Mouse (Mus musculus): ENCODE results near the gene Sec14l3.

The Sec14l3 gene

GRCm38 (mm10) chr11:4060866-4061575, 3.6 kb upstream of the Sec14l3 start:
- DNase-seq, result no peak

GRCm38 (mm10) chr11:4062523-4062922, 2.1 kb upstream of the Sec14l3 start:
- no peak for DNase-seq

- DNase-seq, result no peak
Measured at GRCm38 (mm10) chr11:4062981-4063380, 1.7 kb upstream of the Sec14l3 start.

GRCm38 (mm10) chr11:4069664-4070063, 5.0 kb downstream of the Sec14l3 start:
- DNase-seq, result no peak

DNA sequence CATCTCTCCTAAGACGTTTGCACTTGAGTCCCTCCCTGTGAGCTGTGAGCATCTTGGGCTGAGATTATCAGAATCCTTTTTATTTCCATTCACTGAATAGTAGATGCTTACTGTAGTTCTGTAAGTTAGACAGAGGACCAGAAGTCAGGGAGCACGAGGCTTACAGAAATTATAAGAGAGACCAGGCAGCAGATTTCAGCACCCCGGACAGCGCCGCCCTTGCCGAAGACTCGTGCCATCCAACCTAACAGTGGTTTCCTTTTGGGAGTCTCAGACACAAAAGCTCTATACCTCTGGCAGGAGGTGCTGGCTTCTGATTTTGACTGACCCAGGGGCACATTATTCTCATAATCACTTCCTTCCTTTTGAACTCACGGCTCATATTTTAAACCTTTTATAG, 12.0 kb downstream of the Sec14l3 start:
- peak; percentile 50 to 52 for DNase-seq

GRCm38 (mm10) chr11:4078267-4078933, 13.8 kb downstream of the Sec14l3 start:
- DNase-seq, result no peak

DNA sequence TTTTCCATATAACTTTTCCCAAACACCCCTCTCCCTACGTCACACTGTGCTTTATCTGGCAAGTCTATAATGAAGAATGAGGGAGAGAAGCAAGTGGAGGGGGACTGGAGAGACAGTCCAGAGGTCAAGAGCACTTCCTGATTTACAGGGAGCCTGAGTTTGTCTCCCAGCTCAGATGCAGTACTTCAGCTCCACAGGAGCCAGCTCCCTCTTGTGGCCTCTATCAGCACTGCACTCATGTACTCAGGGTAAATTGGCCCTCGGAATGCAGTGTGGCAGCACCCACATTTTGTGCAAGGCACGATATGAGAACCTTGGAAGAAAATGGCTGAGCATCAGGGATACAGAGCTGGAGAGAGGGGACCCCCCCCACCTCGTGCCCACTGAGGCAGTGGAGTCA, 15.6 kb downstream of the Sec14l3 start:
- DNase-seq, result peak; percentile 61 to 62

DNA sequence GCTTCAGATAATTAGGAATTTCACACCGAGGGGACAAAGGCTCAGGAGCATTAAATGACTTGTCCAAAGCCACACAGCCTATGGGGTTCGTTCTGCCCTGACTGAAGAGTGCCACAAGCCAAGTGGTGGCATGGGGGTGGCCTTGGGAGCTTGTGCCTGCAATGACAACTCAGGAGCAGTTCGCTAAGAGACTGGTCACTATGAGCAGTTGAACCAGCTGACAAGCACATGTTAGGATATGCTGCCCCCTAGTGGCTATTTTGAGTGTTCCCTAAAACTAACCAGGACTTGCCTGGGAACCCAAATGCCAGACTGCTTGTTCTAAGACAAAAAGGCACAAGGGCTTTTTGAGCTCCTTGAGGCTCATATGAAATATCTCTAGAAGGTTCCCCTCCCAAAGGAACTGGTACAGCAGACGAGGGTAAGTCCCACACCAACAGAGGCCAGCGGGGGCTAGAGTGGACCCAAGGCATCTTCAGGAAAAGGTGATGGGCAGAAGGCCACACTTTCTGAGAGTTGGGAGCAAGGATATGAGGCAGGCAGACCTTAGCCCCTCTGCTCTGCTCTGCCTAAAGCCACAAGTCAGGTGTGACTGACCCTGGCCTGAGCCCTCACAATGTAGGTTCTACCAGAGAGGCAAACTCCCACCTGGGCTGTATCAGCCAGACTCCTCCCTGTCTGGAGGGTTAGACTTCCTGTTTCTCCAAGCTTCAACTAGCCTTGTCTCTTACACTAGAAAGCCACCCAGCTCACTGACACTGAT, 18.9 kb downstream of the Sec14l3 start:
- DNase-seq, result peak; percentile 66 to 67

GRCm38 (mm10) chr11:4086246-4086645, 21.6 kb downstream of the Sec14l3 start:
- no peak for DNase-seq

DNA sequence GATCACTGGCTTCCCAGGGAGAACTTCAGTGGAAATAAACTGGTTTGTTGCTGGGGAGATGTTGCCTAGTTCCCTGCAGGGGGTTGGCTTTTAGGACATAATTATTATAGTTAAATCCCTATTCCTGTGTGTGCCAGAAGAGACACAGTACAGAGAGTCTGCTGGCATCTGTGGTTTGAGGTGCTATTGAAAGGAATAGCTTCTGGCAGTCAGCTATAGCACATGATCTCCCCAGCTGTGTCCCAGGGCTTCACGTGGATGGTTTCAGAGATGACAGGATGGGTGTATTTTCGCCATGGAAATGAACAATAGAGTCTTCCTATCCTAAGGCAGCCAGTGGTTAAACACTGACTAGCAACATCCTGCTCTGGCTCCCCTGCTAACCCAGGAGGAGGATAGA, 22.6 kb downstream of the Sec14l3 start:
- no peak for DNase-seq

GRCm38 (mm10) chr11:4093459-4094377, 29.1 kb downstream of the Sec14l3 start:
- no peak for DNase-seq

- DNase-seq, result peak; percentile 89
Measured at GRCm38 (mm10) chr11:4094378-4095170, 29.9 kb downstream of the Sec14l3 start.

DNA sequence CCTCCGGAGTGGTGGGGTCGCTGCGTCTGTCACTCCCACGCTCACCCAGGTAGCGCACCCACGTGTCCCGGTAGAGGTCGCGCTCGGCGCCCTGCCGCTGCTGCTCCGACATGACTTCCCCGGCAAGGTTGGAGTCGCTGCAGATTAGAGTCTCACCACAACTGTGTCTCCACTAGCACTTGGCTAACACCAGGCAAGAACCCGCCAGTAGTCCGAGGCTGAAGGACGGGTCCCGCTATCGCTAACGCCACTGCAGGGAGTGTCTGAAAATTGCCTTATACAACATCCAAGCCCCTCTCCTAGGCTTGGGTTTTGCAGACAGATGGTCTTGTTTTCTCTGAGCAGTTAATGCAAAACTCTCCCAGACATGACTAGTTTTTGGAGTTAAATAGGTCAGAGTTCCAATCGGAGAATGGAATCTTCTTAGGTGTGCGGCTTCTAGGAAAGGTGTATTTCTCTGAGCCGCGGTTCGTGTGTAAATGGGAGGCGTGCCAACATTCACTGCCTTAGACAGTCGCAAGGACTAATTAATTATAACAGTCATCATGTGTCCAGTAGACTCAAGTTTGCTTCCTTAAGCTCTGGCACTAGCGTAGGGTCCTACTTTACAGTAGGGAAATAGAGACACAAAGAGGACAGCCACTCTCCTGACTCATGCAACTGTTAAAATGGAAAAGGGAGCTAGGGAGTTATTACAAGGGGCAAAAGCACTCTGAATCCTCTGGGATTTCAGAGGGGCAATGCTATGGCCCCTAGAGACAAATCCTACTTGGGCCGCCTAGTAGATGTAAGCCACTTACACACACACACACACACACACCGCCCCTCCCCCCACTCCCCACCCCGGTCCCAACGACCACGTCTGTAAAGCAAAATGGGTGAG, 30.8 kb downstream of the Sec14l3 start, which contains the start of gene Mtfp1:
Gene Mtfp1 (minus strand): TSS at position 275 of the 883 bp plus-strand sequence.
- peak; percentile 61 to 62 for DNase-seq

DNA sequence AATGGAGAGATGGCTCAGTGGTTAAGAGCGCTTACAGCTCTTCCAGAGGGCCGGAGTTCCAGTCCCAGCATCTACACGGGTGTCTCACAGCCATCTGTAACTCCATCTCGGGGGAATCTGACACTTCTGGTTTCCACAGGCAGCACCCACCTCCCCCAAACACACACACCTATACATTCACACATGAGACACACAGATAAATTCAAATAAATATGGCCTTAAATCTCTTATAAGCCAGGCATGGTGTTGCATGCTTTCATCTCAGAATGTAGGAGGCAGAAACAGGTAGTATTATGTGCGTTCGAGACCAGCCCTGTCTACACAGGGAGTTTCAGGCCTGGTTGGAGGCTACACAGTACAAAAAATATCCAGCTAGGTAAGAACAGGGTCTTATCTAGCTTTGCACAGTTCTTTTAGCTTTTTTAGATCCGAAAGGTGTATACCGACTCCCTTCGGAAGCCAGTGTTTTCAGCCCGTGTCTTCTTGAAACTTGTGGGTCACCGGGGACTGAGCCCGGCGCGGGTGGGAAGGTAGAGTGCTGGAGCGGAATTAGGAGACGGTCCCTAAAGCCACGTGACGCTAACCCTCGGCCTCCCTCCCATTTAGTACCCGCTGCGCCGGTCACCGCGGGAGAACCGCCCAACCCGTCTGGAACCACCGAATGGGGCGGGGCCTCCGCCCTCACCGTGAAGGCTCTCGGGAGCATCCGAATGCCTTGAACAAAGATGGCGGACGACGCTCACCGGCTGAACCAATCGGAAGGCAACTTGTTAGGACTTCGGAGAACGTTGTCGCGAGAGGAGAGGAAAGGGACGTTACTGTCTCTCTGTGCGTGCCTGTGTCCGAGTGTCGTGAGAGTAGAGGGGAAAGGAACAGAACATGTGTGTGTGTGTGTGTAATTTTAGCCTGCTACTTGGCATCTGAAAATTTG, 31.7 kb downstream of the Sec14l3 start:
- peak; percentile 93 to 94 for DNase-seq

- no peak for DNase-seq
Measured at GRCm38 (mm10) chr11:4097091-4097621, 32.5 kb downstream of the Sec14l3 start.

DNA sequence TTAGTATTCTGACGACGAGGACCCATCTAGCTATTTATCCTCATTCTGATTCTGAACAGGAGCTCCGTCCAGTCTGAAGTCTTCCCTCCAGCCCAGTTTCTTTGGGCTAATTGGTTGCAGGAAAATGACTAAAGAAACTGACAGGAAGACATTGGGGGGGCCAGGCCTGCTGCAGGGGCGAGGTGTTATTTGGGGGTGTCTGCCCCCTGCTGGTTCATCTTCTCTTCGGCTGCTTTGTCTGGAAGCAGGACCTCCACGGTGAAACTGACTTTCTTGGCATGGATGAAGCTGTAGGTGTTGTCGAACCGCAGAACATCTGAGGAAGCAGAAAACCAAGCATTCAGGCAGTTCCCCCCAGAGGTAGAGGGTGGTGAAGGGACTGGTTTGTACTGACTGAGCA, 33.5 kb downstream of the Sec14l3 start:
- DNase-seq, result peak; percentile 30 to 43

GRCm38 (mm10) chr11:4098816-4099215, 34.2 kb downstream of the Sec14l3 start:
- no peak for DNase-seq

GRCm38 (mm10) chr11:4099447-4099846, 34.8 kb downstream of the Sec14l3 start:
- no peak for DNase-seq

DNA sequence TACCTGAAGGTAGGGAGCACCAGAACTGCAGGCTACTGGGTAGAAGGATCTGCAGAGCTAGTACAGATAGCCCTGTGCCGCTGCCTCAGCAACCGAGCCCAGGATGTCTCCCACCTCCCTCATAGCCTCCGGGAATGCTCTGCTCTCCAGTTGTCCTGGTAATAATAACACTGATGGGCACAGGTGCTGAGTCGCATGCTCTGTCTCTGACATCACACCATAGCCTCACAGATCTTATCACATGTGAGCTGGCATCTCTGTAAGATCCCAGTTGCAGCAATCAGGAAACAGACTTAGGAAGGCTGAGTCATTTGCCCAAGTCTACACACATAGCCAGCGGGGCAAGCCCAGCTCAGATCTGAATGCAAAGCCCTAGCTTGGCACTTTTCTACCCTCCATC, 37.2 kb downstream of the Sec14l3 start:
- no peak for DNase-seq

All from B cell, adult 2 months (primary cell).